Mouse (Mus musculus) ovary, postnatal 14 days (tissue): Measurements from ENCODE around the gene Pacrg.

Experiments
- DNase-seq: peaks from one replicate; pipeline ENCODE4 v3.0.0; 2022; ENCODE audit warnings: low spot score

The Pacrg gene

GRCm38 (mm10) chr17:10405906-10406305, 434.2 kb downstream of the Pacrg start:
- no peak for DNase-seq

DNA sequence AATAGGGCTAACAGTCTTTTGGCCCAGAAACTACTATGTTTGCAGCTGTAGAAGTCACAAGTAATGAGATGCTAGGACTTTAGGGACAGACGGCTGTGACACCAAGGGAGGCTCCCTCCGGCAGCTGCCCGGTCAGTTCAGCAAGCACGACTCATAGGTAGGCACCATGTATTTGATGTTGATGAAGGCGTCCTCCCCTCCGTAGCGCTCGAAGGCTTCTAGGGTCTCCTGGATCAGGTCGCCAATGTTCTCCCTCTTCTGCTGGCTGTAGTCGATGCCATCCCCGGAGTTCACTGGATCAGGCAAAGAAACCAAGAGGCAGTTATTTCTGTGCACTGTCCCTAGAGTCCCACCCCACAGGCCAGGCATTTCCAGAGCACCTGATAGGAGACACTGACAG, 436.9 kb downstream of the Pacrg start:
- no peak for DNase-seq

GRCm38 (mm10) chr17:10402064-10402640, 438.0 kb downstream of the Pacrg start:
- DNase-seq, result no peak

DNA sequence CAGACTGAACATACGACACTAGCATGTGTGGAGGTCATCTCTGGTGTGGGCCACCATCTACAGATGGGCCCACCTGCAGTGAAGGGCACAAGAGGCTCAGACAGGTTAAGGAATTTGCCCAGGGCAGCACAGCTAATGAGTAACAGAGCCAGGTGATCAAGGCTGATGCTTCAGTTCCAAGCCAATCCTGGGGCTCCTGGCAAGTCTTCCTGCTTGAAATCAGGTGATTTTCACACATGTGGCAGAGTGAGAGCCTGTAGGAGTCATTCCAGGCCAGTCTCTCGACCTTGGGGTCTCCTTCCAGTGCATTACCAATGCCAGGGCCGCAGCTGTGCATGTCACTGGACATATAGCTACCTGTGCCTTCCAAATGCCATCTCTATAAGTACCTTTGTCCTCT, 438.6 kb downstream of the Pacrg start:
- DNase-seq, result no peak

DNA sequence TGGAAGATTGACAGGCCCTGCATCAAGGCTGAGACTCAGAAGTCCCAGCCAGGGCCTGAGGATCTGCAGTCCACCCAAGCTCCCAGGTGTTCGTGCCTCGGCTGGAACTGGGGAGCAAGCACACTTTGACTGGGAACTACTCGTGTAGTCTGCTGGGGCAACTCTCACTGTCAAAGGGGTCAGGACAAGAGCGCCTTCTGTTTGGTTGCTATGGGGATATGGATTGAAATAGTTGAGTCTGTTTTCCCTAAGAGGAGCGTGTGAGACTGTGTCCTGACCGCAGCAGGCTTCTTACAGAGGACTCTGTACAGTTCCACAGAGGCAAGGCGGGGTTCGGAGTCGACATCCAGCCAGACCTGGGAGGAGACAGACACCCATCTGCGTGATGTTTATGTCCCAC, 440.4 kb downstream of the Pacrg start:
- no peak for DNase-seq

GRCm38 (mm10) chr17:10398871-10399270, 441.2 kb downstream of the Pacrg start:
- no peak for DNase-seq

- DNase-seq, result no peak
Observed at GRCm38 (mm10) chr17:10397924-10398627, 442.0 kb downstream of the Pacrg start.

DNA sequence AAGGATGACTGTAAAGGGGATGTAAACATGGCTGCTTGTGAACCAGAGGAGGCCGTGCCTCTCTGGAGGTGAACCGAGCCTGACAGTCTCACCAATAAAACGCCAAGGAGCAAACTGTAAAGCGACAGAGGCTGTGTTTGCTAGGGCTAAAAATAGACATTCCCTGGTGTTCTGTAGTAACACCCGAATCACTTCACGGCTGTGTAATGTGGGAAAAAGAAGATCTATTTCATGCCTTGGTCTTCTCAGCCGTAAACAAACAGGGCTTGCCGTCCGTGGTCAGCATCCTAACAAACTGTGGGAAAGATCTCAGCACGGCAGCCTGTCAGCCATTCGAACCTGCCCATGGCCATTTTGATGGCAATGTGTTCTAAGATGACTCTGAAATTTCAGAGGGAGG, 442.8 kb downstream of the Pacrg start:
- no peak for DNase-seq

- DNase-seq, result no peak
Observed at GRCm38 (mm10) chr17:10396863-10397262, 443.2 kb downstream of the Pacrg start.

DNA sequence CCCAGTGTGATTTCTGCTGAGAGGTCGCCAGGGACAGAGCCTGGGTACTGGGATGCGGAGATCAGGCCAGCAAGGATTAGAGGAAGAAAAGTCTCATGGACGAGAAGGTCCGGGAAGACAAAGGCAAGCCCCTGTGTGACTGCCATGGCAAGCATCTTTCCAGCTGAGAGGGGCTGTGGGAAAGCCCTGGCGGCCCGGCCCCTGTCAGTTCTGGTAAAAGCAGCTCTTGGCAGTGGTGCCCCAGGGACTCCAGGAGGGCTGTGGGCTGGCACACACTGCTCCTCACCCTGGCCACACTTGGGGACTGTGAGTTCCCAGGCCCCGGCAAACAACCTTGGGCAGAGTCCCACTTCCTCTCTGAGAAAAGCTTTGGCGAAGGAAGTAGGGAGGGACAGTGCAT, 445.3 kb downstream of the Pacrg start:
- no peak for DNase-seq

- no peak for DNase-seq
Observed at GRCm38 (mm10) chr17:10393766-10394165, 446.3 kb downstream of the Pacrg start.

DNA sequence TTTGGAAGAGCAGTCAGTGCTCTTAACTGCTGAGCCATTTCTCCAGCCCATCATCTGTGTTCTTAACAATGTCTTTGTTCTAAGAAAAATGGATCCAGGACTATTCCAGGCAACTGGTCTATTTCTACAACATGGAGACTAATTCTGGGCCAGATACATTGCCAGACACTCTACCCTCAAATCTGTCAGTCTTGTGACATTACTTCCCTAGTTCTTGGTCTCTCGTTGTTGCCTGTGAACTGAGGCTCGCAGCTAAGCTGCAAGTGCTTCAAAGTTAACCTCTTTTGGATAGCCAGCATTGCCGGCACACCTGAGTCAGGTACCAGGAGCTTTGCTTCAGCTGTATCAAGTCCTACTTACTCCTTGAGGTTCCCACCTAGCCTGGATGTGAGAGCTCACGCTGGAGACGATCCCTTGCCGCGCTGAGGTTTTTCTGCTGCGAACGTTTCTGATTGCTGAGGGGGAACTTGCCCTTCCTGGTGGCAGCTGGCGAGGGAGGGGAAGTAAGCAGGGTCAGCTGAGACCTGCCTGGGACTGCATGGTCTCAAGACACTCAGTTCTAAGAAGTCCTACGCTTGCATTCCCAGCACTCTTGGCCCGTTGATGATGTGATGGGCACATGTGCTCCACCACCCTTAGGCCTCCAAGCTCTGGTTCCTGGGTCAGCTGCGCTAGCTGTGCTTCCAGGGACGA, 447.6 kb downstream of the Pacrg start:
- DNase-seq, result no peak

- DNase-seq, result no peak
Observed at GRCm38 (mm10) chr17:10390232-10391172, 449.6 kb downstream of the Pacrg start.

DNA sequence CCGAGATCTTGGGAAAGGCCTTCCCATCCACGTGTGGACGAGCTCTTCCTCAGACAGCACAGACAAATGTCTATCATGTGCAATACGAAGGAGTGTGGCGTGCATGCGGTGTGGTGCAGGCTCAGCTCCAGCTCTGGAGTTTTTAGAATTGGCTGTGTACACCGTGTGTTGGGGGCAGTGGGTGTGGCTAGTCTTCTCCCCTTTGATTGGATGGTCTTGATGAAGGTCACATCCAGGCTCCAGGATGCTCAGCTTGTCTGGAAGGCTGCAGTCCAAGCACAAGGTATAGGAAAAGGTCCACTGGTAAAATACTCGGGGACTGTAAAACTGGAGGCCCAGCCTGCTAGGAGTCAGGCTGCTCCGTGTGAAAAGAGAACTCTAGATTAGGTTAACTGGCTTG, 450.4 kb downstream of the Pacrg start:
- DNase-seq, result no peak

GRCm38 (mm10) chr17:10386548-10386947, 453.6 kb downstream of the Pacrg start:
- no peak for DNase-seq

- DNase-seq, result no peak
Observed at GRCm38 (mm10) chr17:10383406-10383805, 456.7 kb downstream of the Pacrg start.

DNA sequence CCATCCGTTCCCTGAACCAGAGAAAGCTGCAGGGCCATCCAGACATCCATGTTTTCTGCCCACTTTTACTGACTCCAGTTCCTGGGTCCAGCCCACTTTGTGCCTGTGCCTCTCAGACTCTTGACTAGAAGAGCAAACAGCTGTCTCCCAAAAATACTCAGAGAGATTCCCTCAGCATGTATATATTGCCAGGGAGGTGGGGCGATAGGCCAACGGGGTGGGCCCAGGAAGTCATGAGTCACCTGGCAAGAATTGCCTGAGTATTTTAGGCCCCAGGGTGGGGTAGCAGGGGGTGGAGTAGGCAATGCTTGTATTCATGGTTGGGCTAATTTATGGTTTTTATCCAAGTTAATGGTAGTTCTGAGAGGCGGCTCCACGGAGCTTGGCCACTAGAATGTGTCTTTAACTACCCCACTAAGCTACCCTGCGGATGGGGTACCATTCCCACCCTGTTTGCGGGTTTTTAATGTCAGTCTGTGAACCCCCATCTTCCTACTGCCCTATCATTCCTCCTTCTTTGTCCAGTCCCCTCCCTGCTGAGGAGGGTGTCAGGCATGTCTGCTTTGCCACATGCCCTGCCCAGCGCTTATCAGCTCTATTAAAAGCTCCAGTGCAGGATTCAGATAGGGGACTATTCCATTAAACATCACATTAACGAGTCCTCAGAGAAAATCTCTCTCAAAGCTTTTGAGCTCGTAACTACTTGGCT, 461.5 kb downstream of the Pacrg start:
- DNase-seq, result no peak

- no peak for DNase-seq
Observed at GRCm38 (mm10) chr17:10377606-10378005, 462.5 kb downstream of the Pacrg start.

- no peak for DNase-seq
Observed at GRCm38 (mm10) chr17:10374316-10374715, 465.8 kb downstream of the Pacrg start.

- DNase-seq, result no peak
Observed at GRCm38 (mm10) chr17:10373727-10374126, 466.4 kb downstream of the Pacrg start.

DNA sequence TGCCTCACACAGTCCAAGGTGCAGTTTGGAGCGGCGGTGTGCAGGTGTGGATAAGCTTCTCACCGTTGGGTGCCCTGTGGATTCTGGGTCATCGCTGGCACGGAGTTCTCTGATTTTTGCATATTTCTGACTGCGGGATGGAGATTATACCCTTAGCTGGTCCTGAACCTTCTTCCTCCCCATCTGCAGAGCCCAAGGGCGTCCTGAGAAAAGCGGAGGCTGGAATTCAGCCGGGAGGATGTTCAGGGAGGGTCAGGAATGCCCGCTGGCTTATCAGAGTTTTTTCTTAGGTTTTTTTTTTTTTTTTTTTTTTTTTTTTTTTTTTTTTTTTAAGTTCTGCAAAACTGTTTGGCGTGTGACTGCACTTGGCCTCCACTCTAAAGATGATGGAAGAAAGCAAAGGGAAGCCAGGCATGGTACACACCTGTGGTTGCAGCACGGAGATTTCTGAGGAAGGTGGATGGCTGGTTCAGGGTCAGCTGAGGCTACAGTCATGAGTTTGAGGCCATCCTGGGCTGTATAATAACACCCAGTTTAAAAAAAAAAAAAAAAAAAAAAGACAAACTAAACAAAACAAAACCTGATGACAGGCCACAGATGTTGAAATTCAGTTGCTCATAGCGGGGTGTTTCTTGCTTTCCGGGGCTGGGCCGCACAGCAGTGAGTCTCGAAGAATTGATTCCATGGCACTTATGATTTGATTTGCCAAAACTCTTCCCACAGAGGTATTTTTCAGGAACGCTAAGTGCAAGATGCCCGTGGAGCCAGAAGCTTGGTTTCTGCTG, 467.9 kb downstream of the Pacrg start:
- no peak for DNase-seq
